Mouse (Mus musculus): ENCODE data around the gene Flywch1.
"Not testable (repeated sequence)": the region's sequence is repeated elsewhere in the genome, so short reads cannot be mapped to it uniquely, and the experiment has no call there.

The Flywch1 gene

GRCm38 (mm10) chr17:23778447-23778846 lies 7.0 kb upstream of the Flywch1 start:
- no peak for DNase-seq (ENCODE audit: low read depth, low spot score)

- DNase-seq (ENCODE audit: low read depth, low spot score), result no peak
Observed at GRCm38 (mm10) chr17:23777141-23777540, 5.7 kb upstream of the Flywch1 start.

GRCm38 (mm10) chr17:23776216-23776615 lies 4.8 kb upstream of the Flywch1 start:
- DNase-seq (ENCODE audit: low read depth, low spot score), result no peak

- peak; percentile 63 for DNase-seq (ENCODE audit: low read depth, low spot score)
Observed at GRCm38 (mm10) chr17:23774090-23774489, 2.7 kb upstream of the Flywch1 start.

GRCm38 (mm10) chr17:23773676-23774075 lies 2.3 kb upstream of the Flywch1 start:
- no peak for DNase-seq (ENCODE audit: low read depth, low spot score)

GRCm38 (mm10) chr17:23772219-23772556 lies 786 bp upstream of the Flywch1 start:
- not testable (repeated sequence) for DNase-seq (ENCODE audit: low read depth, low spot score)

GRCm38 (mm10) chr17:23770896-23771283 lies 512 bp downstream of the Flywch1 start:
- peak; percentile 57 for DNase-seq (ENCODE audit: low read depth, low spot score)

GRCm38 (mm10) chr17:23770493-23770892 lies 909 bp downstream of the Flywch1 start:
- DNase-seq (ENCODE audit: low read depth, low spot score), result peak; percentile 42

GRCm38 (mm10) chr17:23762976-23763375 lies 8.4 kb downstream of the Flywch1 start:
- DNase-seq (ENCODE audit: low read depth, low spot score), result no peak

- no peak for DNase-seq (ENCODE audit: low read depth, low spot score)
Observed at GRCm38 (mm10) chr17:23761155-23761554, 10.2 kb downstream of the Flywch1 start.

- no peak for DNase-seq (ENCODE audit: low read depth, low spot score)
Observed at GRCm38 (mm10) chr17:23760231-23760630, 11.2 kb downstream of the Flywch1 start.

- no peak for DNase-seq (ENCODE audit: low read depth, low spot score)
Observed at GRCm38 (mm10) chr17:23758801-23759200, 12.6 kb downstream of the Flywch1 start.

GRCm38 (mm10) chr17:23757581-23757980 lies 13.8 kb downstream of the Flywch1 start:
- peak; percentile 53 for DNase-seq (ENCODE audit: low read depth, low spot score)

- DNase-seq (ENCODE audit: low read depth, low spot score), result no peak
Observed at GRCm38 (mm10) chr17:23755689-23756088, 15.7 kb downstream of the Flywch1 start.

GRCm38 (mm10) chr17:23749400-23750191 lies 21.8 kb downstream of the Flywch1 start:
- DNase-seq (ENCODE audit: low read depth, low spot score), result no peak

GRCm38 (mm10) chr17:23748631-23749391 lies 22.6 kb downstream of the Flywch1 start:
- peak; percentile 96 for DNase-seq (ENCODE audit: low read depth, low spot score)

- no peak for DNase-seq (ENCODE audit: low read depth, low spot score)
Observed at GRCm38 (mm10) chr17:23748026-23748425, 23.4 kb downstream of the Flywch1 start.

GRCm38 (mm10) chr17:23747471-23747870 lies 23.9 kb downstream of the Flywch1 start:
- DNase-seq (ENCODE audit: low read depth, low spot score), result no peak

- DNase-seq (ENCODE audit: low read depth, low spot score), result no peak
Observed at GRCm38 (mm10) chr17:23746767-23747166, 24.6 kb downstream of the Flywch1 start.

GRCm38 (mm10) chr17:23746311-23746710 lies 25.1 kb downstream of the Flywch1 start:
- no peak for DNase-seq (ENCODE audit: low read depth, low spot score)

GRCm38 (mm10) chr17:23745301-23746251 lies 25.8 kb downstream of the Flywch1 start, which contains the start of gene Kremen2:
Gene Kremen2, minus strand, starts transcription at chr17:23745833.
- no peak for DNase-seq (ENCODE audit: low read depth, low spot score)

GRCm38 (mm10) chr17:23744651-23745050 lies 26.8 kb downstream of the Flywch1 start:
- DNase-seq (ENCODE audit: low read depth, low spot score), result no peak
